Mouse (Mus musculus) lung, postnatal 0 days (tissue): ENCODE results near the gene Tdgf1.

Source experiments
- CTCF ChIP-seq: IDR thresholded peaks from 2 replicates; pipeline ENCODE4 v1.5.1; 2016; ENCODE audit warnings: antibody characterized with exemption, mild to moderate bottlenecking
- EP300 ChIP-seq: IDR thresholded peaks from 2 replicates; pipeline ENCODE4 v1.6.1; 2016; ENCODE audit warnings: antibody characterized with exemption, mild to moderate bottlenecking, control low read depth

GRCm38 (mm10) chr9:110944265-110944664 lies 1.7 kb downstream of the Tdgf1 start:
- TF ChIP-seq CTCF: peak; percentile 68
- no peak for TF ChIP-seq EP300
